Mouse (Mus musculus): ENCODE results near the gene Ptprd. TPM values are rescaled to one million over a fixed set of nuclear protein-coding genes. Genes with fewer than 3 reads are reported as not detected.

Ptprd gene
- polyA plus RNA-seq, 2 experiments = 48.6 to 50.4 TPM

- Histone ChIP-seq H3K9ac (ENCODE audit: low read depth, low read length, severe bottlenecking) (no peak overlapping the region), H3K4me3 (replicated peaks; ENCODE audit: low read length) (no peak overlapping the region), H3K27me3 (ENCODE audit: control insufficient read depth, insufficient read depth, low read length) (no peaks in the 10 kb centered on the region), H3K4me1 (ENCODE audit: control insufficient read depth, insufficient read depth, low read length) (0 out of 2 replicates have a peak, but pooled peaks cover 2% of the 10 kb centered on the region), H3K4me2 (replicated peaks; ENCODE audit: low read depth, low read length, severe bottlenecking) (no peak overlapping the region), H3K9me3 (ENCODE audit: control insufficient read depth, low read length) (no peaks in the 10 kb centered on the region), H3K27ac (replicated peaks; ENCODE audit: low read depth, low read length) (no peak overlapping the region; the same call in 1 of the 2 replicates), H3K36me3 (ENCODE audit: control insufficient read depth, insufficient read depth, low read length) (no peaks in the 10 kb centered on the region)
- TF ChIP-seq POLR2A (IDR thresholded peaks at IDR 0.05; ENCODE audit: borderline replicate concordance, extremely low read depth, insufficient read depth, insufficient read length) = no peak
- 48% methylated on average over 3 of the region's 3 CpGs for WGBS
- DNase-seq (ENCODE audit: low spot score) = peak; percentile 51
- no peak for ATAC-seq (ENCODE audit: low FRiP score, low read depth)
Observed at GRCm38 (mm10) chr4:76297375-76297774, 1914.4 kb downstream of the Ptprd start.

DNA sequence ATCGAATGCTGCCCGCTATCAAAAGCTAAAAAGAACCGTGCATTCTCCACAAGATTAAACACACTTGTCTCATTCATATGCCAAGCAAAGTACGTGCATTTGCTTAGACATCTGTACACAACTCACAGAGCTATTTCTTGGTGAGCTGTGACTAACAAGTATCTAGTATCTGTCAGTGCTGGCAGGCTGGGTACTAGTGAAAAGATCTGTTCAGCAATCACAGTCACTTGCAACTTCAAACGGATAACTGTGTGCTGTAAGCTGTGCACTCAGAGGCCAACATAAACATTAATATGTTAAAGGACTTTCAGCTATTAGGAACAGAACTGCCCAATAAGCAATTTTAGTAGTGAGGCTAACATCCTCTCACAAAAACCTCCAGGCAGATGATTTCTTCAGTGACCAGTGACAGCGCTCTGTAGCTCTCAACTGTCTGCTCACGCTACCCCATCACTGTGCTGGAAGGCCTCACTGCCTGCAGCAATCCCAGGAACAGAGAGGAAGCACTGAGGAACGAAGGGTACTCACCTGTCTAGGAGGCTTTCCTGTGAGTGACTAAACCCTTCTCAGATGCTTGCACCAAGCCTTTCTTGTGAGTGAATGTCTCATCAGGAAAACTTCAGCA, 1918.9 kb downstream of the Ptprd start:
- DNase-seq (ENCODE audit: low spot score) (no peak), ATAC-seq (ENCODE audit: low FRiP score, low read depth) (no peak)
- no peak for TF ChIP-seq POLR2A (IDR thresholded peaks at IDR 0.05; ENCODE audit: borderline replicate concordance, extremely low read depth, insufficient read depth, insufficient read length)
- Histone ChIP-seq H3K9ac (ENCODE audit: low read depth, low read length, severe bottlenecking) (no peak overlapping the region), H3K4me2 (replicated peaks; ENCODE audit: low read depth, low read length, severe bottlenecking) (no peak overlapping the region), H3K9me3 (ENCODE audit: control insufficient read depth, low read length) (no peaks in the 10 kb centered on the region), H3K27ac (replicated peaks; ENCODE audit: low read depth, low read length) (no peak overlapping the region), H3K27me3 (ENCODE audit: control insufficient read depth, insufficient read depth, low read length) (no peaks in the 10 kb centered on the region), H3K4me1 (ENCODE audit: control insufficient read depth, insufficient read depth, low read length) (peaks cover 6% of the 10 kb centered on the region; the same call in 1 of the 2 replicates), H3K36me3 (ENCODE audit: control insufficient read depth, insufficient read depth, low read length) (no peaks in the 10 kb centered on the region), H3K4me3 (replicated peaks; ENCODE audit: low read length) (no peak overlapping the region)
- WGBS = 79% methylated on average over 8 of the region's 8 CpGs

DNA sequence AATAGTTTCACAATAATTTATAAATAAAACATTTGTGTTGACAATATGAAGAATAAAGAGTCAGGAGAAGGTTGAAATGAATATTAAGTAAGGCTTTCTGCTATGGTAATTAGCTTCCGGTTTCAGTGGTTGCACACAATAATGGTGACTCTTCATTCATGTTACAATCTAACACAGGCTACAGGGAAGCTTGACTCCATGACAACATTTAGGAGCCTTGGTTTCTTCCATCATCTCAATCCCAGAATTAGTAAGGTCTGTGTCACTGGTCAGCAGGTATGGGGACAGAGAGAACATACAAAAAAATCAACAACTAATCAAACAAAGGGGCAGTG, 1921.3 kb downstream of the Ptprd start:
- Histone ChIP-seq H3K9me3 (ENCODE audit: control insufficient read depth, low read length) (no peaks in the 10 kb centered on the region), H3K4me2 (replicated peaks; ENCODE audit: low read depth, low read length, severe bottlenecking) (no peak overlapping the region), H3K27me3 (ENCODE audit: control insufficient read depth, insufficient read depth, low read length) (no peaks in the 10 kb centered on the region), H3K36me3 (ENCODE audit: control insufficient read depth, insufficient read depth, low read length) (no peaks in the 10 kb centered on the region), H3K9ac (ENCODE audit: low read depth, low read length, severe bottlenecking) (no peak overlapping the region), H3K4me3 (replicated peaks; ENCODE audit: low read length) (no peak overlapping the region), H3K27ac (replicated peaks; ENCODE audit: low read depth, low read length) (no peak overlapping the region), H3K4me1 (ENCODE audit: control insufficient read depth, insufficient read depth, low read length) (peaks cover 4% of the 10 kb centered on the region)
- ATAC-seq (ENCODE audit: low FRiP score, low read depth) (no peak), DNase-seq (ENCODE audit: low spot score) (no peak)
- no peak for TF ChIP-seq POLR2A (IDR thresholded peaks at IDR 0.05; ENCODE audit: borderline replicate concordance, extremely low read depth, insufficient read depth, insufficient read length)
- WGBS = 85% methylated on average over 1 of the region's 1 CpGs

- peaks cover 4% of the 10 kb centered on the region for H3K4me1 ChIP-seq (ENCODE audit: control insufficient read depth, insufficient read depth, low read length)
- H3K27ac ChIP-seq (replicated peaks; ENCODE audit: low read depth, low read length) = no peak overlapping the region
- DNase-seq (ENCODE audit: low spot score) (no peak), ATAC-seq (ENCODE audit: low FRiP score, low read depth) (no peak)
- WGBS = 41% methylated on average over 12 of the region's 12 CpGs
- H3K9ac ChIP-seq (ENCODE audit: low read depth, low read length, severe bottlenecking) = no peak overlapping the region
- TF ChIP-seq POLR2A (IDR thresholded peaks at IDR 0.05; ENCODE audit: borderline replicate concordance, extremely low read depth, insufficient read depth, insufficient read length) = no peak
- no peaks in the 10 kb centered on the region for H3K27me3 ChIP-seq (ENCODE audit: control insufficient read depth, insufficient read depth, low read length)
- H3K9me3 ChIP-seq (ENCODE audit: control insufficient read depth, low read length) = no peaks in the 10 kb centered on the region
- no peak overlapping the region for H3K4me3 ChIP-seq (replicated peaks; ENCODE audit: low read length)
- H3K36me3 ChIP-seq (ENCODE audit: control insufficient read depth, insufficient read depth, low read length) = no peaks in the 10 kb centered on the region
- no peak overlapping the region for H3K4me2 ChIP-seq (replicated peaks; ENCODE audit: low read depth, low read length, severe bottlenecking)
Observed at GRCm38 (mm10) chr4:76289612-76290483, 1921.9 kb downstream of the Ptprd start.

- H3K9me3 ChIP-seq (ENCODE audit: control insufficient read depth, low read length) = no peaks in the 10 kb centered on the region
- ATAC-seq (ENCODE audit: low FRiP score, low read depth) (no peak), DNase-seq (ENCODE audit: low spot score) (no peak)
- H3K27ac ChIP-seq (replicated peaks; ENCODE audit: low read depth, low read length) = no peak overlapping the region
- H3K36me3 ChIP-seq (ENCODE audit: control insufficient read depth, insufficient read depth, low read length) = no peaks in the 10 kb centered on the region
- WGBS = 55% methylated on average over 2 of the region's 2 CpGs
- no peak overlapping the region for H3K9ac ChIP-seq (ENCODE audit: low read depth, low read length, severe bottlenecking)
- H3K27me3 ChIP-seq (ENCODE audit: control insufficient read depth, insufficient read depth, low read length) = no peaks in the 10 kb centered on the region
- peaks cover 4% of the 10 kb centered on the region for H3K4me1 ChIP-seq (ENCODE audit: control insufficient read depth, insufficient read depth, low read length)
- no peak overlapping the region for H3K4me3 ChIP-seq (replicated peaks; ENCODE audit: low read length)
- TF ChIP-seq POLR2A (IDR thresholded peaks at IDR 0.05; ENCODE audit: borderline replicate concordance, extremely low read depth, insufficient read depth, insufficient read length) = no peak
- H3K4me2 ChIP-seq (replicated peaks; ENCODE audit: low read depth, low read length, severe bottlenecking) = no peak overlapping the region
Observed at GRCm38 (mm10) chr4:76286016-76286415, 1925.7 kb downstream of the Ptprd start.
